Mouse (Mus musculus): ENCODE results near the gene Pdilt.

GRCm38 (mm10) chr7:119486683-119487082 lies 36.6 kb downstream of the Pdilt start:
- no peak for TF ChIP-seq CTCF (IDR thresholded peaks at IDR 0.05 in 2 of 3, conservative IDR thresholded peaks at IDR 0.05 in 1 of 3; ENCODE audit: control insufficient read depth in 1 of 3, insufficient read depth in 1 of 3, low read depth in 2 of 3, low read length in 3 of 3, poor library complexity in 1 of 3, severe bottlenecking in 1 of 3)
- TF ChIP-seq CHD1 (IDR thresholded peaks at IDR 0.05; ENCODE audit: low read depth, low read length), result no peak
- TF ChIP-seq POLR2A (IDR thresholded peaks at IDR 0.05; ENCODE audit: control insufficient read depth in 1 of 2, insufficient read depth in 1 of 2, low read depth in 1 of 2, low read length in 2 of 2, poor library complexity in 1 of 2), result no peak
- no peak for TF ChIP-seq MAZ (IDR thresholded peaks at IDR 0.05; ENCODE audit: low read depth, low read length)
